Mouse (Mus musculus) hindbrain, embryonic 11.5 days (tissue): ENCODE results near the gene Bcl7b. TPM values are rescaled to one million over a fixed set of nuclear protein-coding genes. Genes with fewer than 3 reads are reported as not detected.

ENCODE experiments used
- ATAC-seq: fragments of 200-750 bp; cut with Nextera tagmentation; 2 replicates; pipeline ENCODE4 v1.8.0; 2017; ENCODE audit warnings: mild to moderate bottlenecking, moderate TSS enrichment, moderate library complexity; ENCODE audit not compliant: low FRiP score
- DNase-seq: peaks from one replicate; pipeline ENCODE4 v3.0.0-alpha.2; 2015; ENCODE audit warnings: low spot score
- H3K27ac ChIP-seq: fragments of 300-500 bp; sonication (generic); 2 replicates; pipeline ENCODE4 v1.5.1; 2014; ENCODE audit warnings: mild to moderate bottlenecking, low read depth, low read length
- H3K27me3 ChIP-seq: fragments of 300-500 bp; sonication (generic); 2 replicates; pipeline ENCODE4 v1.6.1; 2014; ENCODE audit warnings: mild to moderate bottlenecking, low read length, moderate library complexity, mixed read lengths; ENCODE audit not compliant: control insufficient read depth, insufficient read depth
- H3K36me3 ChIP-seq: fragments of 300-500 bp; sonication (generic); 2 replicates; pipeline ENCODE4 v1.6.1; 2014; ENCODE audit warnings: mild to moderate bottlenecking, low read length, moderate library complexity, mixed read lengths; ENCODE audit not compliant: control insufficient read depth, insufficient read depth
- H3K4me1 ChIP-seq: fragments of 300-500 bp; sonication (generic); replicated peaks from 2 replicates; pipeline ENCODE4 v1.6.1; 2014; ENCODE audit warnings: low read length, mixed read lengths; ENCODE audit not compliant: control insufficient read depth, insufficient read depth
- H3K4me2 ChIP-seq: fragments of 300-500 bp; sonication (generic); replicated peaks from 2 replicates; pipeline ENCODE4 v1.6.1; 2014; ENCODE audit warnings: mild to moderate bottlenecking, low read depth, low read length
- H3K4me3 ChIP-seq: fragments of 300-500 bp; sonication (generic); 2 replicates; pipeline ENCODE4 v1.5.1; 2014; ENCODE audit warnings: low read depth, low read length
- H3K9ac ChIP-seq: fragments of 300-500 bp; sonication (generic); 2 replicates; pipeline ENCODE4 v1.6.1; 2014; ENCODE audit warnings: low read depth, low read length
- H3K9me3 ChIP-seq: fragments of 300-500 bp; sonication (generic); 2 replicates; pipeline ENCODE4 v1.6.1; 2016; ENCODE audit warnings: low read length; ENCODE audit not compliant: control insufficient read depth
- WGBS: fragments of 180-500 bp; shearing (Covaris S2); extraction: QIAGEN DNeasy Blood & Tissue Kit; methylation state at CpG from one replicate; pipeline ENCODE4 v1.1.7; 2014; 5-methylcytosine and 5-hydroxymethylcytosine counted together
- polyA plus RNA-seq: library from polyadenylated mRNA; unstranded; fragments of >200 nt; fragmentation: Nextera tagmentation; extraction: Ambion mirVana; gene quantifications from 2 replicates; pipeline ENCODE4 v1.2.1, GENCODE M21; 2014

Gene Bcl7b
- polyA plus RNA-seq, result 35.9 and 38.8 TPM in 2 replicates

GRCm38 (mm10) chr5:135168063-135169062, at the start of gene Bcl7b:
Bcl7b (plus strand) TSS chr5:135168283.
- H3K4me3 ChIP-seq, result peak within 1 kb of the TSS; percentile 69
- H3K27ac ChIP-seq, result peak within 1 kb of the TSS; percentile 99
- H3K9ac ChIP-seq, result peak within 1 kb of the TSS; percentile 86
- H3K4me1 ChIP-seq, result 0 out of 2 replicates have a peak, but pooled peaks cover 2% of the 10 kb centered on the region
- WGBS, result 3% methylated on average over 76 of the region's 95 CpGs
- ATAC-seq, result peak; percentile 98
- peak within 1 kb of the TSS; percentile 77 for H3K4me2 ChIP-seq
- H3K27me3 ChIP-seq, result no peaks in the 10 kb centered on the region
- DNase-seq, result peak; percentile 95
- H3K36me3 ChIP-seq, result 0 out of 2 replicates have a peak, but pooled peaks cover 9% of the 10 kb centered on the region
- H3K9me3 ChIP-seq, result no peaks in the 10 kb centered on the region

- no peaks in the 10 kb centered on the region for H3K36me3 ChIP-seq
- H3K4me3 ChIP-seq, result no peak overlapping the region
- DNase-seq, result peak; percentile 69
- H3K27ac ChIP-seq, result no peak overlapping the region
- no peak overlapping the region for H3K4me2 ChIP-seq
- no peak overlapping the region for H3K9ac ChIP-seq
- WGBS, result 24% methylated on average over 6 of the region's 6 CpGs
- no peaks in the 10 kb centered on the region for H3K4me1 ChIP-seq
- H3K9me3 ChIP-seq, result no peaks in the 10 kb centered on the region
- H3K27me3 ChIP-seq, result peaks cover 5% of the 10 kb centered on the region; the same call in 1 of the 2 replicates
- ATAC-seq, result no peak
Measured at GRCm38 (mm10) chr5:135118589-135119081, 49.4 kb upstream of the Bcl7b start.

- H3K36me3 ChIP-seq, result no peaks in the 10 kb centered on the region
Measured at GRCm38 (mm10) chr5:135120753-135121152, 47.3 kb upstream of the Bcl7b start.

GRCm38 (mm10) chr5:135126121-135126520, 42.0 kb upstream of the Bcl7b start:
- 60% methylated on average over 6 of the region's 6 CpGs for WGBS
- H3K9ac ChIP-seq, result no peak overlapping the region
- no peak for DNase-seq
- H3K27ac ChIP-seq, result no peak overlapping the region
- no peaks in the 10 kb centered on the region for H3K4me1 ChIP-seq
- ATAC-seq, result no peak
- H3K27me3 ChIP-seq, result peaks cover 3% of the 10 kb centered on the region; the same call in 1 of the 2 replicates
- no peaks in the 10 kb centered on the region for H3K36me3 ChIP-seq
- no peaks in the 10 kb centered on the region for H3K9me3 ChIP-seq
- H3K4me2 ChIP-seq, result no peak overlapping the region
- no peak overlapping the region for H3K4me3 ChIP-seq

More at GRCm38 (mm10) chr5:135120753-135121152, 47.3 kb upstream of the Bcl7b start:
- H3K27ac ChIP-seq, result no peak overlapping the region
- WGBS, result 64% methylated on average over 4 of the region's 4 CpGs
- H3K9ac ChIP-seq, result no peak overlapping the region
- no peak overlapping the region for H3K4me2 ChIP-seq
- H3K27me3 ChIP-seq, result peaks cover 5% of the 10 kb centered on the region; the same call in 1 of the 2 replicates
- no peak for DNase-seq
- no peaks in the 10 kb centered on the region for H3K9me3 ChIP-seq
- ATAC-seq, result no peak
- H3K4me1 ChIP-seq, result no peaks in the 10 kb centered on the region
- H3K4me3 ChIP-seq, result no peak overlapping the region

GRCm38 (mm10) chr5:135127669-135128068, 40.4 kb upstream of the Bcl7b start:
- Histone ChIP-seq H3K27ac (no peak overlapping the region), H3K4me3 (no peak overlapping the region), H3K4me2 (no peak overlapping the region), H3K9ac (no peak overlapping the region), H3K4me1 (no peaks in the 10 kb centered on the region), H3K27me3 (peaks cover 4% of the 10 kb centered on the region), H3K36me3 (no peaks in the 10 kb centered on the region), H3K9me3 (no peaks in the 10 kb centered on the region)
- DNase-seq, result no peak
- ATAC-seq, result no peak
- WGBS, result 77% methylated on average over 6 of the region's 6 CpGs

GRCm38 (mm10) chr5:135129747-135130146, 38.3 kb upstream of the Bcl7b start:
- no peaks in the 10 kb centered on the region for H3K4me1 ChIP-seq
- DNase-seq (no peak), ATAC-seq (no peak)
- H3K4me3 ChIP-seq, result no peak overlapping the region
- H3K9ac ChIP-seq, result no peak overlapping the region
- no peak overlapping the region for H3K4me2 ChIP-seq
- 81% methylated on average over 4 of the region's 4 CpGs for WGBS
- H3K27ac ChIP-seq, result no peak overlapping the region
- H3K27me3 ChIP-seq, result peaks cover 24% of the 10 kb centered on the region
- no peaks in the 10 kb centered on the region for H3K9me3 ChIP-seq
- H3K36me3 ChIP-seq, result no peaks in the 10 kb centered on the region

- no peak overlapping the region for H3K9ac ChIP-seq
- H3K27ac ChIP-seq, result no peak overlapping the region
- ATAC-seq (no peak), DNase-seq (peak; percentile 15)
- H3K4me1 ChIP-seq, result no peaks in the 10 kb centered on the region
- peaks cover 24% of the 10 kb centered on the region for H3K27me3 ChIP-seq
- H3K36me3 ChIP-seq, result no peaks in the 10 kb centered on the region
- no peaks in the 10 kb centered on the region for H3K9me3 ChIP-seq
- 5% methylated on average over 26 of the region's 26 CpGs for WGBS
- H3K4me2 ChIP-seq, result 0 out of 2 replicates have a peak overlapping the region, but pooled peaks have one; percentile 3
- H3K4me3 ChIP-seq, result no peak overlapping the region
Measured at GRCm38 (mm10) chr5:135133736-135134405, 34.2 kb upstream of the Bcl7b start.

GRCm38 (mm10) chr5:135134534-135134933, 33.5 kb upstream of the Bcl7b start:
- Histone ChIP-seq H3K4me3 (no peak overlapping the region), H3K9me3 (no peaks in the 10 kb centered on the region), H3K36me3 (no peaks in the 10 kb centered on the region), H3K27me3 (peaks cover 24% of the 10 kb centered on the region), H3K4me2 (0 out of 2 replicates have a peak overlapping the region, but pooled peaks have one; percentile 3), H3K27ac (no peak overlapping the region), H3K4me1 (no peaks in the 10 kb centered on the region), H3K9ac (no peak overlapping the region)
- WGBS, result 8% methylated on average over 8 of the region's 8 CpGs
- DNase-seq (peak; percentile 69), ATAC-seq (0 out of 2 replicates have a peak, but pooled peaks have one; percentile 35)
